Mouse (Mus musculus): ENCODE data around the gene Sigmar1. TPM values are rescaled to one million over a fixed set of nuclear protein-coding genes. Genes with fewer than 3 reads are reported as not detected.

The Sigmar1 gene
- polyA plus RNA-seq, 1 experiment from 2014 or later: 69.9 TPM

DNA sequence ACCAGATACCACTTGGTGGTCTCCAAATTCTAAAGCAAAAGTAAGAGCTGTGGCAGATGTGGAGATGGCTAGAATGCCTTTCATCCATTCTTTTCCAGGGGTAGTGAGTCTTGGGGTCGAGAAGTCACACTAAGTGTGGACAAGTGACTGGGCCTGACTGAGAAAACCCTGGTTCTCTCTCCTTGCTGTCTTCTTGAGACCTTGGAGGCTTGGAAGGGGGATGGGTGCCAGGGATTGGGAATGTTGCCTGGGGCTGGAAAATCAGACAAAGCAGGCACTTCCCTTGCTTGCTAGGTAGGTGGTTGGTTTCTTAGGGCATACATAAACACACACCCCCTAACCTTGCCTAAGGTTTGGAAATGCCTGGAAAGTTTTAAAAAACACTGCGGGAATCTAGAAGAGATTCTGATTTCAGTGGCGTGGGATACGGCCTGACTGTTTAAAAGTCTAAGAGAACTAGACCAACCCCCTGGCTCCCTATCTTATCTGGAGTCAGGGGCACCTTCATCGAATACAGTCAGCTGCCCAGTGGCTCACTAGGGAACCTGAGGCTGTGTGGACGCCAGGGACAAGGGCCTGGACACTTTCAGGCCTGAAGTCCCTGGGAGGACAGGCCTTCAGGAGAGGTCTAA, 3.8 kb upstream of the Sigmar1 start:
- peak; percentile 19 for ATAC-seq (replicated peaks; ENCODE audit: insufficient number of reproducible peaks, low FRiP score, low TSS enrichment)
- no peaks in the 10 kb centered on the region for H3K27me3 ChIP-seq (ENCODE audit: control insufficient read depth, insufficient read depth, low read length)
- 13% methylated on average over 6 of the region's 6 CpGs for WGBS (ENCODE audit: insufficient replicate concordance)

GRCm38 (mm10) chr4:41759206-41759605, 3.2 kb upstream of the Sigmar1 start:
- Histone ChIP-seq H3K4me1 (ENCODE audit: control insufficient read depth, insufficient read depth, low read length) (peaks cover 41% of the 10 kb centered on the region), H3K27me3 (ENCODE audit: control insufficient read depth, insufficient read depth, low read length) (no peaks in the 10 kb centered on the region)
- 65% methylated on average over 9 of the region's 9 CpGs for WGBS (ENCODE audit: insufficient replicate concordance)

More for the DNA sequence above, 3.8 kb upstream of the Sigmar1 start:
- H3K9me3 ChIP-seq (replicated peaks; ENCODE audit: control insufficient read depth, low read length): no peaks in the 10 kb centered on the region
- H3K9ac ChIP-seq (ENCODE audit: low read depth, low read length): peak overlapping the region; percentile 39
- peak overlapping the region; percentile 87 for H3K27ac ChIP-seq (ENCODE audit: low read depth, low read length)
- peak overlapping the region; percentile 47 for H3K4me3 ChIP-seq (ENCODE audit: low read depth, low read length)
- H3K4me2 ChIP-seq: peak overlapping the region; percentile 73
- peaks cover 5% of the 10 kb centered on the region; the same call in 1 of the 2 replicates for H3K36me3 ChIP-seq (ENCODE audit: control insufficient read depth, insufficient read depth, low read length)
- H3K4me1 ChIP-seq (ENCODE audit: control insufficient read depth, insufficient read depth, low read length): peaks cover 39% of the 10 kb centered on the region

GRCm38 (mm10) chr4:41758701-41759100, 2.7 kb upstream of the Sigmar1 start:
- Histone ChIP-seq H3K4me2 (no peak overlapping the region), H3K36me3 (ENCODE audit: control insufficient read depth, insufficient read depth, low read length) (peaks cover 5% of the 10 kb centered on the region; the same call in 1 of the 2 replicates), H3K9ac (ENCODE audit: low read depth, low read length) (0 out of 2 replicates have a peak overlapping the region, but pooled peaks have one; percentile 43), H3K4me1 (ENCODE audit: control insufficient read depth, insufficient read depth, low read length) (peaks cover 41% of the 10 kb centered on the region), H3K4me3 (ENCODE audit: low read depth, low read length) (no peak overlapping the region), H3K9me3 (replicated peaks; ENCODE audit: control insufficient read depth, low read length) (no peaks in the 10 kb centered on the region), H3K27me3 (ENCODE audit: control insufficient read depth, insufficient read depth, low read length) (no peaks in the 10 kb centered on the region), H3K27ac (ENCODE audit: low read depth, low read length) (peak overlapping the region; percentile 87; the same call in 1 of the 2 replicates)
- ATAC-seq (replicated peaks; ENCODE audit: insufficient number of reproducible peaks, low FRiP score, low TSS enrichment): no peak
- 88% methylated on average over 4 of the region's 4 CpGs for WGBS (ENCODE audit: insufficient replicate concordance)

More at GRCm38 (mm10) chr4:41759206-41759605, 3.2 kb upstream of the Sigmar1 start:
- Histone ChIP-seq H3K9ac (ENCODE audit: low read depth, low read length) (peak overlapping the region; percentile 39; the same call in 1 of the 2 replicates), H3K9me3 (replicated peaks; ENCODE audit: control insufficient read depth, low read length) (no peaks in the 10 kb centered on the region), H3K4me2 (peak overlapping the region; percentile 73), H3K36me3 (ENCODE audit: control insufficient read depth, insufficient read depth, low read length) (peaks cover 5% of the 10 kb centered on the region; the same call in 1 of the 2 replicates), H3K27ac (ENCODE audit: low read depth, low read length) (peak overlapping the region; percentile 87), H3K4me3 (ENCODE audit: low read depth, low read length) (no peak overlapping the region)
- ATAC-seq (replicated peaks; ENCODE audit: insufficient number of reproducible peaks, low FRiP score, low TSS enrichment): no peak

GRCm38 (mm10) chr4:41758021-41758420, 2.1 kb upstream of the Sigmar1 start:
- H3K27me3 ChIP-seq (ENCODE audit: control insufficient read depth, insufficient read depth, low read length): no peaks in the 10 kb centered on the region
- no peak for ATAC-seq (replicated peaks; ENCODE audit: insufficient number of reproducible peaks, low FRiP score, low TSS enrichment)
- H3K36me3 ChIP-seq (ENCODE audit: control insufficient read depth, insufficient read depth, low read length): peaks cover 5% of the 10 kb centered on the region; the same call in 1 of the 2 replicates
- peaks cover 41% of the 10 kb centered on the region for H3K4me1 ChIP-seq (ENCODE audit: control insufficient read depth, insufficient read depth, low read length)
- H3K9ac ChIP-seq (ENCODE audit: low read depth, low read length): no peak overlapping the region
- no peak overlapping the region for H3K27ac ChIP-seq (ENCODE audit: low read depth, low read length)
- WGBS (ENCODE audit: insufficient replicate concordance): 82% methylated on average over 11 of the region's 11 CpGs
- H3K4me3 ChIP-seq (ENCODE audit: low read depth, low read length): no peak overlapping the region
- no peaks in the 10 kb centered on the region for H3K9me3 ChIP-seq (replicated peaks; ENCODE audit: control insufficient read depth, low read length)
- no peak overlapping the region for H3K4me2 ChIP-seq

GRCm38 (mm10) chr4:41757321-41757720, 1.4 kb upstream of the Sigmar1 start:
- Histone ChIP-seq H3K4me2 (no peak overlapping the region), H3K27me3 (ENCODE audit: control insufficient read depth, insufficient read depth, low read length) (no peaks in the 10 kb centered on the region), H3K9me3 (replicated peaks; ENCODE audit: control insufficient read depth, low read length) (no peaks in the 10 kb centered on the region), H3K36me3 (ENCODE audit: control insufficient read depth, insufficient read depth, low read length) (peaks cover 5% of the 10 kb centered on the region; the same call in 1 of the 2 replicates), H3K27ac (ENCODE audit: low read depth, low read length) (no peak overlapping the region), H3K9ac (ENCODE audit: low read depth, low read length) (no peak overlapping the region; the same call in 1 of the 2 replicates), H3K4me1 (ENCODE audit: control insufficient read depth, insufficient read depth, low read length) (peaks cover 41% of the 10 kb centered on the region), H3K4me3 (ENCODE audit: low read depth, low read length) (no peak overlapping the region)
- ATAC-seq (replicated peaks; ENCODE audit: insufficient number of reproducible peaks, low FRiP score, low TSS enrichment): no peak
- WGBS (ENCODE audit: insufficient replicate concordance): 90% methylated on average over 13 of the region's 13 CpGs

DNA sequence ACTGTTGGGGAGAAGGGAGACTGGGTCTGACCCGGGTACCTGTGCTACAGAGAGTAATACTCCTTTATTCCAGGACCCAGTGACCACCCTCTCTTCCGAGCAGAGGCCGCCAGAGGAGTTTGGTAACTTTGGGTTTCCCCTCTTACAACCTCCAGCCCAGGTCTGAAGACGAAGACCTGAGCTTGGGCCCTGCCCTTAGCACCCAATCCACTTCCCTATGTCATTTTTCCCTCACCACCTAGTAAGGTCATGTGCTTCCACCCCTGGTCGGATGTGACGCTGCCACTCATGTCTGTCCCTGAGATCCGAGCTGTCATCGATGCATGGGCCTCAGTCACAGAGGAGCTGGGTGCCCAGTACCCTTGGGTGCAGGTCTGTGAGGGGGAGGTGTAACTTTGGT, 483 bp upstream of the Sigmar1 start:
- H3K4me3 ChIP-seq (ENCODE audit: low read depth, low read length): peak overlapping the region; percentile 77
- peaks cover 33% of the 10 kb centered on the region for H3K4me1 ChIP-seq (ENCODE audit: control insufficient read depth, insufficient read depth, low read length)
- WGBS (ENCODE audit: insufficient replicate concordance): 75% methylated on average over 8 of the region's 8 CpGs
- H3K27ac ChIP-seq (ENCODE audit: low read depth, low read length): no peak overlapping the region
- peak overlapping the region; percentile 90 for H3K4me2 ChIP-seq
- no peaks in the 10 kb centered on the region for H3K9me3 ChIP-seq (replicated peaks; ENCODE audit: control insufficient read depth, low read length)
- H3K9ac ChIP-seq (ENCODE audit: low read depth, low read length): peak overlapping the region; percentile 94
- H3K36me3 ChIP-seq (ENCODE audit: control insufficient read depth, insufficient read depth, low read length): peaks cover 5% of the 10 kb centered on the region; the same call in 1 of the 2 replicates
- H3K27me3 ChIP-seq (ENCODE audit: control insufficient read depth, insufficient read depth, low read length): no peaks in the 10 kb centered on the region
- no peak for ATAC-seq (replicated peaks; ENCODE audit: insufficient number of reproducible peaks, low FRiP score, low TSS enrichment)

DNA sequence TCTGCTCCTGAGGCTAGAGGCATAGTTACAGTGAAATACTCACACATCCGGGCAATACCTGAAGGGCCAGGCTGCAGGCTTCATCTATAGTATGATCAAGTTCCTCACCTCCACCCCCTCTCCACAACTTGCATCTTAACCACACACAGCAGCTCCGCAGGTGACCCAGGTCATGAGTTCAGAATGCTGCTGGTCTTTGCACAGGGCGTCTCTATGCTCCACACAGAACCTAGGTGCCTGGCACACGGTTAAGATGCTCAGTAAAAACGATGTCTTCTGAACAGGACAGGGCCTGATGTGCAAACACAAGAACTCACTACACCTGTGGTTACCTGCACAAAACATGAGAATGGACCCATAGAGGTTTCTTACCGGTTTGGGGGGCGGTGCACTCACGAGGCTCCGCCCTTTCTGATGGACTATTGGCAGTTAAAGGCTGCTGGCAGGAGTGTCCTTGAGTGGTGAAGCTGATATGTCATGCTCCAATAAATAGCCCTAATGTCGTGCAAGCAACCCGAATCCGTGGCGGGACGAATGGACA, 1.1 kb downstream of the Sigmar1 start, which contains the start of gene Galt:
Gene Galt, plus strand, starts transcription at position 432 of the 541 bp plus-strand sequence.
- Histone ChIP-seq H3K4me1 (ENCODE audit: control insufficient read depth, insufficient read depth, low read length) (peaks cover 25% of the 10 kb centered on the region), H3K9me3 (replicated peaks; ENCODE audit: control insufficient read depth, low read length) (no peaks in the 10 kb centered on the region), H3K27ac (ENCODE audit: low read depth, low read length) (peak within 1 kb of the TSS; percentile 85), H3K4me2 (peak within 1 kb of the TSS; percentile 90), H3K27me3 (ENCODE audit: control insufficient read depth, insufficient read depth, low read length) (no peaks in the 10 kb centered on the region), H3K4me3 (ENCODE audit: low read depth, low read length) (peak within 1 kb of the TSS; percentile 77), H3K9ac (ENCODE audit: low read depth, low read length) (peak within 1 kb of the TSS; percentile 94), H3K36me3 (ENCODE audit: control insufficient read depth, insufficient read depth, low read length) (peaks cover 5% of the 10 kb centered on the region; the same call in 1 of the 2 replicates)
- 12% methylated on average over 14 of the region's 14 CpGs for WGBS (ENCODE audit: insufficient replicate concordance)
- peak; percentile 41; the same call in 1 of the 2 replicates for ATAC-seq (replicated peaks; ENCODE audit: insufficient number of reproducible peaks, low FRiP score, low TSS enrichment)

GRCm38 (mm10) chr4:41745021-41745420, 10.9 kb downstream of the Sigmar1 start:
- H3K9me3 ChIP-seq (replicated peaks; ENCODE audit: control insufficient read depth, low read length): no peaks in the 10 kb centered on the region; the same call in 1 of the 2 replicates
- no peak for ATAC-seq (replicated peaks; ENCODE audit: insufficient number of reproducible peaks, low FRiP score, low TSS enrichment)
- H3K27me3 ChIP-seq (ENCODE audit: control insufficient read depth, insufficient read depth, low read length): no peaks in the 10 kb centered on the region
- H3K9ac ChIP-seq (ENCODE audit: low read depth, low read length): no peak overlapping the region
- H3K4me2 ChIP-seq: no peak overlapping the region
- no peak overlapping the region for H3K4me3 ChIP-seq (ENCODE audit: low read depth, low read length)
- H3K27ac ChIP-seq (ENCODE audit: low read depth, low read length): no peak overlapping the region
- H3K36me3 ChIP-seq (ENCODE audit: control insufficient read depth, insufficient read depth, low read length): no peaks in the 10 kb centered on the region
- WGBS (ENCODE audit: insufficient replicate concordance): 64% methylated on average over 1 of the region's 1 CpGs
- H3K4me1 ChIP-seq (ENCODE audit: control insufficient read depth, insufficient read depth, low read length): peaks cover 7% of the 10 kb centered on the region; the same call in 1 of the 2 replicates
